Mouse (Mus musculus) liver, embryonic 15.5 days (tissue): ENCODE measurements around the gene 1700013G24Rik. TPM values are rescaled to one million over a fixed set of nuclear protein-coding genes. Genes with fewer than 3 reads are reported as not detected.
"Not testable (repeated sequence)": the region's sequence is repeated elsewhere in the genome, so short reads cannot be mapped to it uniquely, and the experiment has no call there.

Source experiments
- ATAC-seq: fragments of 200-750 bp; cut with Nextera tagmentation; 2 replicates; pipeline ENCODE4 v1.8.0; 2017; ENCODE audit warnings: moderate number of reproducible peaks, mild to moderate bottlenecking, moderate library complexity; ENCODE audit not compliant: insufficient read depth
- H3K27ac ChIP-seq: fragments of 300-500 bp; sonication (generic); replicated peaks from 2 replicates; pipeline ENCODE4 v1.5.1; 2015; ENCODE audit warnings: mild to moderate bottlenecking, inconsistent platforms
- H3K27me3 ChIP-seq: fragments of 300-500 bp; sonication (generic); 2 replicates; pipeline ENCODE4 v1.6.1; 2015; ENCODE audit warnings: mild to moderate bottlenecking, inconsistent platforms
- H3K36me3 ChIP-seq: fragments of 300-500 bp; sonication (generic); replicated peaks from 2 replicates; pipeline ENCODE4 v1.6.1; 2015; ENCODE audit warnings: moderate library complexity, mild to moderate bottlenecking, inconsistent platforms
- H3K4me1 ChIP-seq: fragments of 300-500 bp; sonication (generic); replicated peaks from 2 replicates; pipeline ENCODE4 v1.6.1; 2015; ENCODE audit warnings: inconsistent platforms
- H3K4me2 ChIP-seq: fragments of 300-500 bp; sonication (generic); 2 replicates; pipeline ENCODE4 v1.6.1; 2015; ENCODE audit warnings: moderate library complexity, mild to moderate bottlenecking, inconsistent platforms
- H3K4me3 ChIP-seq: fragments of 300-500 bp; sonication (generic); replicated peaks from 2 replicates; pipeline ENCODE4 v1.5.1; 2015; ENCODE audit warnings: mild to moderate bottlenecking, inconsistent platforms
- H3K9ac ChIP-seq: fragments of 300-500 bp; sonication (generic); 2 replicates; pipeline ENCODE4 v1.6.1; 2015; ENCODE audit warnings: moderate library complexity, mild to moderate bottlenecking, inconsistent platforms
- H3K9me3 ChIP-seq: fragments of 300-500 bp; sonication (generic); replicated peaks from 2 replicates; pipeline ENCODE4 v1.6.1; 2016; ENCODE audit warnings: inconsistent platforms
- WGBS: fragments of 180-500 bp; shearing (Covaris S2); methylation state at CpG from one replicate; pipeline ENCODE4 v1.1.7; 2015; ENCODE audit warnings: mixed read lengths; ENCODE audit not compliant: insufficient replicate concordance; 5-methylcytosine and 5-hydroxymethylcytosine counted together
- polyA plus RNA-seq: library from polyadenylated mRNA; unstranded; fragments of >200 nt; fragmentation: Nextera tagmentation; extraction: Ambion mirVana; gene quantifications from 2 replicates; pipeline ENCODE4 v1.2.1, GENCODE M21; 2015

1700013G24Rik gene
- not detected in 2 replicates for polyA plus RNA-seq

DNA sequence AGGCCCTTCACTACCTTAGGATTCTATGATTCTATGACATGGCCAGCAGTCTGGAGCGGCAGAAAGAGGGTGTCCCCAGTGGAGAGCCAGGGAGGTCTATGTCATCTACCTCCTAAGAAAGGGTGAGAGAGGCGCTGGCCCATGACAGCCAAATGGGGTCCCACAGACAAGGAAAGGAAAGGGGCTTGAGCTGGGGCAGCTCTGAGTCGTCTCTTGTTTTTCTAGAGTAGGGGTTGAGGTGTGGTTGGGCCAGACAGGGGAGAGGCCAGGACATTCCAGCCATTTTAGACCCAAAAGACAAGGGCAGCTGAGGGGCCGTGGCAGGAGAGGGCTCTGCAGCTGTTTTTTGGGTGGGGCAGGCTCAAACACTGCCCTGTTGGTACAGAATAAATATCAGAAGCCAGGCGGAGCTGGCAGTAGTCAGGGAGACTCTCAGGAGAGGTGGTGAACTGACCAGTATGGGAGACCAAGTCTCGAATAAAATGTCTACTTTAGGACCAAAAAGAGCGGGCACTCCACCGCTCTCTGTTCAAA, at the start of gene 1700013G24Rik:
Gene 1700013G24Rik, plus strand, starts transcription at position 51 of the 534 bp plus-strand sequence.
- no peak within 1 kb of the TSS for H3K27ac ChIP-seq
- peaks cover 43% of the 10 kb centered on the region for H3K4me1 ChIP-seq
- H3K4me2 ChIP-seq = no peak within 1 kb of the TSS
- H3K4me3 ChIP-seq = no peak within 1 kb of the TSS
- H3K36me3 ChIP-seq = no peaks in the 10 kb centered on the region
- no peaks in the 10 kb centered on the region for H3K9me3 ChIP-seq
- WGBS = 76% methylated on average over 8 of the region's 8 CpGs
- no peak within 1 kb of the TSS for H3K9ac ChIP-seq
- ATAC-seq = no peak
- no peaks in the 10 kb centered on the region for H3K27me3 ChIP-seq

DNA sequence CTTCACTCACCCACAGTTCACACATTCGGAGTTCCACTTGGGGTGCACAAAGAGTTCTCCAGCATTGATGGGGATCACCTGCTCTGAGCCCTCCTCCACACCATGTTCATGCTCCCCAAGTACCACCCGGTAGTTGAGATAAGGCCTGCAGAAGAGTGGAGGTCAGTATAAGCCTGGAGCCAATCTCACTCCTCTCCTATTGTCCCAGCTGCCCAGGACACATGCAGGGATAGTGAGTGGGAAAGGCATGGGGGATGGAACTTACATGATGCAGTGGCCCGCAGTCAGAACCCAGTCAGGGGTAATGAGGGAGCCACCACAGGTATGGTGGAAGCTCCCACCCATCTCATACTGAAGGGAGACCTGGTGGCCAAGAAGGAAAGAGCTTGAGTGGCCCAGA, 47.5 kb upstream of the 1700013G24Rik start:
- H3K4me3 ChIP-seq = no peak overlapping the region
- no peak for ATAC-seq
- no peaks in the 10 kb centered on the region for H3K36me3 ChIP-seq
- H3K27me3 ChIP-seq = no peaks in the 10 kb centered on the region
- WGBS = 73% methylated on average over 3 of the region's 3 CpGs
- no peak overlapping the region for H3K27ac ChIP-seq
- no peak overlapping the region for H3K4me2 ChIP-seq
- H3K9ac ChIP-seq = no peak overlapping the region
- H3K4me1 ChIP-seq = no peaks in the 10 kb centered on the region
- H3K9me3 ChIP-seq = no peaks in the 10 kb centered on the region

DNA sequence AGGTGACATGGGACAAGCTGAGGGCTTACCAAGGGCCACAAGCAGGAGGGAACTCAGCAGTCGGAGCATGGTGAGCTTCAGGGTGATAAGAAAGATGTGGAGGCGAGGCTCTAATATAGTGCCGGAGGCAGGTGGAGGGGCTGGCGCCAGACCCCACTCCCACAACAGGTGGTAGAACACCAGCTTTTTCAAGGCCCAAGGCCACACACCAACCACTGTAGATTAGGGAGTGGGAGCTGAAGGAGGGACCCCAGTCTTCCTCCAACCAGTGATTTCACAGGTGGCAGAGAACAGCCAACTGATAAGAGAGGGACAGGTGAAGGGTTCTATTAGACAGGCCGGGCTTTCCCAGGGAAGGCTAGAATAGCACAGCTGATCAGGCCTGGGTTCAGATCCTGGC, 43.4 kb upstream of the 1700013G24Rik start, which contains the start of gene Cela3a:
Gene Cela3a, minus strand, starts transcription at position 101 of the 400 bp plus-strand sequence.
- Histone ChIP-seq H3K9me3 (no peaks in the 10 kb centered on the region), H3K4me3 (no peak within 1 kb of the TSS), H3K9ac (no peak within 1 kb of the TSS), H3K4me1 (no peaks in the 10 kb centered on the region), H3K27me3 (no peaks in the 10 kb centered on the region), H3K36me3 (no peaks in the 10 kb centered on the region), H3K27ac (no peak within 1 kb of the TSS), H3K4me2 (no peak within 1 kb of the TSS)
- no peak for ATAC-seq
- WGBS = 63% methylated on average over 5 of the region's 5 CpGs

DNA sequence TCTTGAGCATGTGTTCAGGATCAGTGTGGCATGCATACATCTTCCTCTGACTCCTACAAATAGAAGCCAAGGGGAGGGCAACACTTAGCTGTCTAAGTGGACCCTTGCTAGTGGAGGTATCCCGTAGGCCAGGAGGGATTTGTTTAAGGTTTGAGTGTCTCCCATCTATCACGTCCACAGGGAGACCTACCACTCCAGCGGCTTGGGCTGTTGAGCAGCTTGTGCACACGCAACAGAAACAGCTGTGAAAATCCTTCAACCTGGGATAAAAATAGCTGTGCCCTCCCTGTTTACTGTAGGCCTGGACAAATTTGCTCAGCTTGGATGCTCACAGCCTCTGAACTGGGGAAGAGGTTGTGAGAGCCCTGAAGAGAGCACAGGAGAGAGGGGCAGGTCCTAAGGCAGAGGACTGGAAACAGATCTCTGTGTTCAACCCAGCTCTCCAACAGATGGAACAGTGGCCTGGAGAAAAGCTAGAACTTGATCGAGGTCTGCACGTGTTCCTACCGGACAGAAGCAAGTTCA, 40.8 kb upstream of the 1700013G24Rik start:
- H3K27ac ChIP-seq, H3K4me1 ChIP-seq, H3K4me2 ChIP-seq, H3K9me3 ChIP-seq, H3K36me3 ChIP-seq, H3K27me3 ChIP-seq, H3K4me3 ChIP-seq, H3K9ac ChIP-seq: not testable (repeated sequence)
- ATAC-seq = peak; percentile 65
- WGBS = 66% methylated on average over 7 of the region's 7 CpGs

DNA sequence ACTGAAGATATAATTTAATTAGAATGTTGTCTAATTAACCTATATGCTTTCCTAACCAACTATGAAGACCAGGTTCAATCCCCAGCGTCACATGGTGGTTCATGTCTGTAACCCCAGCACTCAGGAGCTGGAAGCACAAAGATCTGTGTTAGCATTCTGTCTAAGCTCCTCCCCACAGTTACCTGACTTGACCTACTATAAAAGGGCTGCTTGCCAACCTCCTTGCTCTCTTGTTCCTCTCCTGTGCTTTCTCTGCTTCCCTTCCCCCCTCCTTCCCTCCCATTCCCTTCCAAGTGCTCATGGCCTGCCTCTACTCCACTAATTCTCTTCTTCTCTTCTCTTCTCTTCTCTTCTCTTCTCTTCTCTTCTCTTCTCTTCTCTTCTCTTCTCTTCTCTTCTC, 38.1 kb upstream of the 1700013G24Rik start:
- H3K4me3 ChIP-seq = no peak overlapping the region
- no peak overlapping the region for H3K27ac ChIP-seq
- no peak overlapping the region for H3K4me2 ChIP-seq
- H3K36me3 ChIP-seq = no peaks in the 10 kb centered on the region
- no peaks in the 10 kb centered on the region for H3K27me3 ChIP-seq
- ATAC-seq = no peak
- WGBS = 37% methylated on average over 1 of the region's 1 CpGs
- no peaks in the 10 kb centered on the region for H3K4me1 ChIP-seq
- no peaks in the 10 kb centered on the region for H3K9me3 ChIP-seq
- H3K9ac ChIP-seq = no peak overlapping the region

DNA sequence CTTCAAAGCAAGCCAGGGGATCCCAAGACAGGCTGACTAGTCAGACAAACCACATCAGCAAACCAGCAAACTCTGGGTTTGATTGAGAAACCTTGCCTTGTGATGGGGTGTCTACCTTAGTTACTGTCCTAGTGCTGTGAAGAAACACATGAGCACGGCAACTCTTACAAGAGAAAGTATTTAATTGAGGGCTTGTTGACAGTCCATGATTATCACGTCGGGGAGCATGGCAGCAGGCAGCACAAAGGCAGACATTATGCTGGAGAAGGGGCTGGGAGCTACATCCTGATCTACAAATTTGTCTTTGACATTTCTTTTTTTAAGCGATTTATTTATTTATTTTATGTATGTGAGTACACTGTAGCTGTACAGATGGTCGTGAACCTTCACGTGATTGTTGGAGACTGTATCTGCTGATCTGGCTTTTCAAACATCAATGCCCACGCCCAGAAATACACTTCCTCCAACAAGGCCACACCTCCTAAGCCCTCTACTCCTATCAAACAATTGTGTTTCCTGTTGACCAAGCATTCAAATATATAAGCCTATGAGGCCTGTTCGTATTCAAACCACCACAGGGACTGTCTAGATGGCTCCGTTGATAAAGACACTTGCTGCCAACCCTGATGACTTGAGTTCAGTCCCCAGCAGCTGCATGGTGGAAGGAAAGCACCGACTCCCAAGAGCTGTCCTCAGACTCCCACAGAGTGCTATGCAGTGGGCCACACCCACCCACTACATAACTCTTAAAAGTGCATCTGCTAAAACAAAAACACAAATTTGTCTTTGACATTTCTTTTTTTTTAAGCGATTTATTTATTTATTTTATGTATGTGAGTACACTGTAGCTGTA, 35.1 kb upstream of the 1700013G24Rik start:
- ATAC-seq = no peak

DNA sequence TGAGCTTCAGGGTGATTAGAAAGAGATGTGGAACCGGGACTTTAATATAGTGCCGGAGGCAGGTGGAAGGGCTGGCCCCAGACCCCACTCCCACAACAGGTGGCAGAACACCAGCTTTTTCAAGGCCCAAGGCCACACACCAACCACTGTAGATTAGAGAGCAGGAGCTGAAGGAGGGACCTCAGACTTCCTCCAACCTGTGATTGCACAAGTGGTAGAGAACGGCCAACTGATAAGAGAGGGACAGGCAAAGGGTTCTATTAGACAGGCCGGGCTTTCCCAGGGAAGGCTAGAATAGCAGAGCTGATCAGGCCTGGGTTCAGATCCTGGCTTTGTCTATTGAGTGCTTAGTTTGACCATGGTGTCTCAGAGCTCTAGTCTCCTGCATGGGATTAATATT, 22.6 kb upstream of the 1700013G24Rik start, which contains the start of gene Cela3b:
Gene Cela3b, minus strand, starts transcription at position 39 of the 400 bp plus-strand sequence.
- H3K9me3 ChIP-seq = no peaks in the 10 kb centered on the region
- no peak within 1 kb of the TSS for H3K4me2 ChIP-seq
- H3K27ac ChIP-seq = no peak within 1 kb of the TSS
- no peaks in the 10 kb centered on the region; the same call in 1 of the 2 replicates for H3K27me3 ChIP-seq
- ATAC-seq = no peak
- no peaks in the 10 kb centered on the region for H3K36me3 ChIP-seq
- H3K9ac ChIP-seq = no peak within 1 kb of the TSS
- H3K4me3 ChIP-seq = no peak within 1 kb of the TSS
- H3K4me1 ChIP-seq = peaks cover 4% of the 10 kb centered on the region
- WGBS = 19% methylated on average over 4 of the region's 4 CpGs

More for the DNA sequence above, 35.1 kb upstream of the 1700013G24Rik start:
- H3K9ac ChIP-seq = no peak overlapping the region
- H3K4me2 ChIP-seq = no peak overlapping the region
- H3K27ac ChIP-seq = no peak overlapping the region
- no peaks in the 10 kb centered on the region for H3K9me3 ChIP-seq
- H3K4me1 ChIP-seq = no peaks in the 10 kb centered on the region; the same call in 1 of the 2 replicates
- no peaks in the 10 kb centered on the region for H3K27me3 ChIP-seq
- H3K4me3 ChIP-seq = no peak overlapping the region
- WGBS = 28% methylated on average over 11 of the region's 11 CpGs
- no peaks in the 10 kb centered on the region for H3K36me3 ChIP-seq

DNA sequence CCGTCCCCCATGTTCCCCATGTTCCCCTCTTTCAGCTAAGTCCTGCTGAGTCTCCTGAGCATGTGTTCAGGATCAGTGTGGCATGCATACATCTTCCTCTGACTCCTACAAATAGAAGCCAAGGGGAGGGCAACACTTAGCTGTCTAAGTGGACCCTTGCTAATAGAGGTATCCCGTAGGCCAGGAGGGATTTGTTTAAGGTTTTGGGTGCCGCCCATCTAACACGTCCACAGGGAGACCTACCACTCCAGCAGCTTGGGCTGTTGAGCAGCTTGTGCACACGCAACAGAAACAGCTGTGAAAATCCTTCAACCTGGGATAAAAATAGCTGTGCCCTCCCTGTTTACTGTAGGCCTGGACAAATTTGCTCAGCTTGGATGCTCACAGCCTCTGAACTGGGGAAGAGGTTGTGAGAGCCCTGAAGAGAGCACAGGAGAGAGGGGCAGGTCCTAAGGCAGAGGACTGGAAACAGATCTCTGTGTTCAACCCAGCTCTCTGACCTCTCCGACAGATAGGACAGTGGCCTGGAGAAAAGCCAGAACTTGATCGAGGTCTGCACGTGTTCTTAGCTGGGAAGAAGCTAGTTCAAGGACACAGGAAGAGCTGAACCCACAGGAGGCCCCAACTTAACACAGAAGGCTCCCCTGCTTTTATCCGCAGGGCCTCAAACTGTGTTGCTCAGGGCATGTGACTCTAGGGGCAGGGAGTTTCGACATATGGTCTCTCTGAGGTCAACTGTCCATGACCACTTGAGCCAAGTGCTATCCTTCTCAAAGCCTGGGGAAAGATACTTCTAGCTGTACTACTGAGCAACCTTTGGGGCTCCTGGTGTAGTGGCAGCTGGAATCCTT, 20.2 kb upstream of the 1700013G24Rik start:
- not testable (repeated sequence) for H3K36me3 ChIP-seq, H3K27me3 ChIP-seq, H3K4me2 ChIP-seq, H3K4me3 ChIP-seq, H3K4me1 ChIP-seq, H3K9me3 ChIP-seq, H3K9ac ChIP-seq
- peak; percentile 72 for ATAC-seq
- H3K27ac ChIP-seq = peak overlapping the region; percentile 62; the same call in 1 of the 2 replicates
- WGBS = 58% methylated on average over 10 of the region's 10 CpGs

DNA sequence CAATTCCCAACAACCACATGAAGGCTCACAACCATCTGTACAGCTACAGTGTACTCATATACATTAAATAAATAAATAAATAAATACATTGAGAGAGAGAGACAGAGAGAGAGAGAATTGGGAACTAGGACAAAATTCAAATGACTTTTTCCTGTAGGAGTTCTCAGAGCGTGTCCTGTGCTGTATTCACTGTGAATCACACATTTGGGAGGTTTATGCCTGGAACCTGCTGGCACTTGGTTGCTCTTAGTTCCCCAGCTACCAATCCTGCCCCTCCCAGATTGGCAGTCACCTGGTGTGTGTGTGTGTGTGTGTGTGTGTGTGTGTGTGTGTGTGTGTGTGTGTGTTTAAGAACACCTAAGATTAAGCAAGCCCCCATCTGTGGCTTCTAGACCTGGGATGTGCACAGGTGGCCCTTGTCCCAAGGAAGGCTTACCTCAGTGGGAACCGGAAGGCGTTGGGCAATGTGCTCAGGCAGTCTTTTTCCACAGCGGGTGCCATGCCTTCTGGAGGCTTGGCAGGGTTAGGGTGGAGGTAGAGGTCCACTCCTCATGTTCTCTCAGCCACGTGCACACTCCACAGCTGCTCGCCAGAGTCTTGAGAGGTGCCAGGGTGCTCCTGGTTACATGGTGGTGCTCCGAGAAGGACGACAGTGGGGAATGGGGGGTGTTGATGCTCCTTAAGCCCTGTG, 16.0 kb upstream of the 1700013G24Rik start:
- H3K9me3 ChIP-seq = no peaks in the 10 kb centered on the region
- H3K4me2 ChIP-seq = no peak overlapping the region
- peaks cover 24% of the 10 kb centered on the region for H3K4me1 ChIP-seq
- no peak overlapping the region for H3K9ac ChIP-seq
- H3K27ac ChIP-seq = no peak overlapping the region
- ATAC-seq = no peak
- no peaks in the 10 kb centered on the region for H3K36me3 ChIP-seq
- no peaks in the 10 kb centered on the region for H3K27me3 ChIP-seq
- WGBS = 78% methylated on average over 8 of the region's 8 CpGs
- no peak overlapping the region for H3K4me3 ChIP-seq

DNA sequence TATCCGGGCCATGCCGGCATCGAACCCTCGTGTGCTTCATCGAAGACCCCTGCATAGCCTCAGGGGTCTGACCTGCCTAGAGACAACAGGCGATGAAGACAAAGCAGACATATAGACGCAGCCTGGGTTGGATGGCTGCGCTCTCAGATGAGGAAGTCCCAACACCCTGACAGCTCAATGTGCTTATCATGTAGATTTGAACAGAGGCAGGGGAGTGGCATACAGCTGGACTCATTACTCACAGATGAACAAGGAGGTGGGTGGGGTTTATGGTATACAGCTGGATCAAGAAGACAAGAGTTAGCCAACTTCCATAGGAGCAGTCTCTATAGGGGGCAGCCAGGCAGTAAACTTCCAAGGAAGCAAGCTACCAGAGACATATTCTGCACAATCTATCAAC, 14.2 kb upstream of the 1700013G24Rik start:
- H3K9me3 ChIP-seq = no peaks in the 10 kb centered on the region
- H3K9ac ChIP-seq = no peak overlapping the region
- H3K4me3 ChIP-seq = no peak overlapping the region; the same call in 1 of the 2 replicates
- H3K27ac ChIP-seq = peak overlapping the region; percentile 74
- WGBS = 34% methylated on average over 8 of the region's 8 CpGs
- peak; percentile 96 for ATAC-seq
- peak overlapping the region; percentile 55 for H3K4me2 ChIP-seq
- H3K36me3 ChIP-seq = no peaks in the 10 kb centered on the region
- no peaks in the 10 kb centered on the region for H3K27me3 ChIP-seq
- peaks cover 27% of the 10 kb centered on the region for H3K4me1 ChIP-seq
